Mouse (Mus musculus): ENCODE measurements at regions not wholly inside any gene's neighbourhood (a gene's known extent, or its start where the extent isn't known, plus 50 kb on each side); places are given as distances from the start of the nearest gene placed in this dataset.
A peak's percentile ranks its signal among the peaks of the same experiment; 100 is the strongest.

- no peak for DNase-seq (ENCODE audit: low spot score)
These were observed 175.6 kb downstream of the Rnf144b start for GRCm38 (mm10) chr13:47298010-47298409.

DNA sequence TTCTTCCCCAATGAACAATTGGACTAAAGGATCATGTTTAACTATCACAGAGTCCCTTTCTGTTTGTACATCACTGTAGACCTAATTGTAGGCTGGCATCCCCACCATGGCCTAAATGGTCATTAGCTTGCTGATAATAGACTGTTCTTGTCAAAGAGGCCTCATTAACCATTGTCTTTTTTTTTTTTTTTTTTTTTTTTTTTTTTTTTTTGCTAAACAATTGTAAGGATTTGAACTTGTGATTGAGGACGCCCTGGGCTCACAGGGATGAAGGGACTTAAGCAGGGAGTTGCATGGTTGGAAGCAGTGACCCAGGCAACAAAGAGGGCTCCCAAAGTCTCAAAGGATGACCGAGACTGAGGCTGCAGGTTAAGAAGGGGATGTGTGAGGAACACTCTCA is 178.0 kb downstream of the Rnf144b start:
- no peak for DNase-seq (ENCODE audit: low spot score)

GRCm38 (mm10) chr13:47301070-47301469 is 178.6 kb downstream of the Rnf144b start:
- no peak for DNase-seq (ENCODE audit: low spot score)

DNA sequence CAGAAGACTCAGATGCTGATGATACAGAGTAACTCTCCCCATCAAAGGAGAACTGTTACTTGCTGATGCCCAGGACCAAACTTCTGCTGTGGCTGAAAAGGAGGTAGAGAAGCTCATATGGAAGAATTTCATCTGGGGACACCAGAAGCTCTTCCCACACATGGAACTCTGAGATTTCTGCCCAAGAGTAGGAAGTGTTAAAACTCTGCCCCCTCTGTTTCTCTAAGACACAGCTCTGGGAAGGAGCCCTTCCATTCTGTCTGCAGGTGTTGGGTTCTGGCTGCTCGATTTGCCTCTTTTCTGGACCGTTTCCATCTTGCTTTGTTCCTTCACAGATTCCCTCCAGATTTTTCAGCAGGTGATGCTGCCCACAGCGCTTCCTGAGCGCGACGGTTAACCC is 187.0 kb downstream of the Rnf144b start:
- no peak for DNase-seq (ENCODE audit: low spot score)

DNA sequence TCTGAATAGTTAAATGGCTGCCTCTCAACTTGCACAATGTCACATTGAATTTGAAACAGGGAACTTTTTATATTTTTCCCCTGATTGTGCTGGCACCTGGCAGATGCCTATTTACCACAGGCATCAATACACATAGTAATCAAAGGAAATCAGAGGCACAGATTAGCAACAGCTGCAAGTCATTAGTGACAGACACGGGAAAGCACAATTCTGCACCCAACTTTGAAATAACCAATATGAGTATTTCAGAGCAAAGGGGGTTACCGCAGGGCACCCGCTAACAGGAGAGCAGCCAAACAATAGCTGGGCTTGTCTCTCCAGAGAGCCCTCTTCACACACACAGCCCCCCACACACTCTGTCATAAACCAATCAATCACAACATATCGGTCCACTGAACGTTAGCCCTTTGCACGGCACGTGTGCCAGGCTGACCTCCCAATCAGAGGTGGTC is 188.3 kb downstream of the Rnf144b start:
- DNase-seq (ENCODE audit: low spot score), result no peak

DNA sequence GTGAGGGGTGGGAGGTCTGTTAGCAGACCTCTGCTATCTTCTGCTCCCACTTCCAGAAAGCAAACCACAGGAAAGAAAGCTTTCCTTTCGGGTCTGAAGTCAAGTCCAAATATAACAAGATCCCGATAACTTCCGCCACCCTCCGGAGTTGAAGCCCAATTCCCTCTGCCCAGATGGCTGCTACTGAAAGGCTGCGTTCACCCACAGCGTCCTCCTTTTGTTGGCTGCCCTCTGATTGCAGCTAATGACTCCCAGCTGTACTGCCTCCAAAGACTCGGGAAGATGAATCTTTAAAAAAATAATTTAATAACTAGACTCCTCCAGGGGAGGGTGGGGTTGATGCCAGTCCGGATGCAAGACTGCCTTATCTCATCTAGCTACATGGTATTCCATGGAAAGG is 197.1 kb downstream of the Rnf144b start:
- DNase-seq (ENCODE audit: low spot score), result no peak

GRCm38 (mm10) chr13:47321876-47322275 is 199.4 kb downstream of the Rnf144b start:
- no peak for DNase-seq (ENCODE audit: low spot score)

DNA sequence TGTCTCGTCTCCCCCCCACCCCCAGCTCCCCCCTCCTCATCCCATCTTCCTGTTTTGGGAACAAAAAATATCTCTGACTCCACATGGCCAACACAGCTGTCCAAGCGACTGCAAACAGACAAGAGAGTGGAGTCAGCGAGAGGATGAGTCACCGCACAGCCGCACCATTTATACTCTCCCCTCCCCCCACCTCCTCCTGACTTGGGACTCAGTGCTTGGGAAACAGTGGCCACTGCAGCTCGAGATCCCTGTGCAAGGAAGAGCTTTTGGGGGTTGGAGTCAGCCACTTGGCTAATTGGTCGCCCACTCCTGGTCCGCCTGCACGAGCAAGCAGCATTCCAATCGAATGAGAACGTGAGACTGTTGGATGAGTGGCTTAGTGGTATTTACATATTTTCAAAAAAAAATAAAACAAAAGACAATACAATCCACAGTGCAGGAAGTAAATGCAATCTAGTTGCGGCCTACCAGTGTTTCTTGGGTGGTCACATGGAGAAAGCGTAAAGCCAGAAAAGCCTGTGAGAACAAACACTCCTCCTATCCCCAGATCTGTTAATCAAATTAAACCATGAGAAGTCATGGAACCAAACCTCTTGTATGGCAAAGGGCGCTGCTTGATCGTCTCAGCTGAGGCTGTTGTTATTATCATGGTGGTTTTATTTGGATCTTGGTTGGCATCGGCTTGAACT is 213.7 kb downstream of the Rnf144b start:
- no peak for DNase-seq (ENCODE audit: low spot score)

GRCm38 (mm10) chr13:47336865-47337441 is 214.5 kb downstream of the Rnf144b start:
- DNase-seq (ENCODE audit: low spot score), result no peak

GRCm38 (mm10) chr13:47339411-47339810 is 217.0 kb downstream of the Rnf144b start:
- no peak for DNase-seq (ENCODE audit: low spot score)

DNA sequence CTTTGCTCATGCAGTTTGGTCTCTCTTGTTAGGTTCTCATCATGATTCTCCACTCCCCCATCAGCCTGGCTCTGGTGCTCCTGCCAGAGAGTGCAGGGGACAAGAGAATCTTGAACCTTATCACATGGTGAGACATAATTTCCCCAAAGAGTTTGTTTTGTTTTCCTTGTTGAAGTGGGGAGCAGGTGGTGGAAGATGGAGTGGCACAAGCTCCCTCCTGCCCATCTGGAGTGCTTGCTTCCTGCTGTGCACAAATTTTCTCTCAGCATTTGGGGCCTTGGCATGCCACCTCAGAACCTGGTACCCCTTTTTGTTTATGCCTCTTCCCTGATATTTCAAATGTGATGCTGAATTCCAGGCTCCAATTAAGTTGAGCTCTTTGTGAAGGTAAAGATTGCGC is 219.9 kb downstream of the Rnf144b start:
- no peak for DNase-seq (ENCODE audit: low spot score)

DNA sequence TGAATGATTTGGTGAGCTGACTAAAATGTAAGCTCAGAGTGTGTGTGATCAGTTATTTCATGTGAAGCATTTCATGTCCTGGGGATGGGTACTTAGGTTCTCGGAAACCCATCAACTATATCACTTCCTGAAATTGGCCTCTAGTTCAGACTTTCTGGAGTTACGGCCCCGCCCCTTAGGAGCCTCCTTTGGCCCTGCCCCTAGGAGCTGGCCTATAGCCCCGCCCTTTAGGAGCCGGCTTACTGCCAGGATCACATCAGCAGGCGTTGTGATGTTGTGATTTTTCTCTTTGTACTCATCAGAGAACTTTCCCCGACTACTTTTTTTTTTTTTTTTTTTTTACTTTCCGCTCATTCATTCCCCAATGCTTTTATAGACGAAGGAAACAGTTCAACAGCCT is 223.1 kb downstream of the Rnf144b start:
- no peak for DNase-seq (ENCODE audit: low spot score)

DNA sequence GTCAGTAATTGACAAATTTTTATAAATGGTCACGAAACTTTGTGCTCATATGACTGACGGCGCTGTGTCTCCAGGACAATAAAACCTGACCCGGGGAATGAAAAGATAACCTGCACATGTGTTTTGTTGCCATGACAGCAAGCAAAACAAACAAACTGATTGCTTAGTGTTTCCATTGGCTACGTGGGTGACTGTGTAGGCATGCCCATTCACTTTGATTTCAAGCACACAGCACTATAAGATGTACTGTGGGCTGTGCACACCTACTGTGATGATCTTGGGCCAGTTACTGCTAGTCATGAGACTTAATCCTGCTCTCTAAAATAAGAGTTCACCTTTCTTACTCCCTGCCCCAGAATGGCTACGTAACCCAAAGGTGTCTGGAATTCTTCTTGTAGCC is 225.4 kb downstream of the Rnf144b start:
- no peak for DNase-seq (ENCODE audit: low spot score)

DNA sequence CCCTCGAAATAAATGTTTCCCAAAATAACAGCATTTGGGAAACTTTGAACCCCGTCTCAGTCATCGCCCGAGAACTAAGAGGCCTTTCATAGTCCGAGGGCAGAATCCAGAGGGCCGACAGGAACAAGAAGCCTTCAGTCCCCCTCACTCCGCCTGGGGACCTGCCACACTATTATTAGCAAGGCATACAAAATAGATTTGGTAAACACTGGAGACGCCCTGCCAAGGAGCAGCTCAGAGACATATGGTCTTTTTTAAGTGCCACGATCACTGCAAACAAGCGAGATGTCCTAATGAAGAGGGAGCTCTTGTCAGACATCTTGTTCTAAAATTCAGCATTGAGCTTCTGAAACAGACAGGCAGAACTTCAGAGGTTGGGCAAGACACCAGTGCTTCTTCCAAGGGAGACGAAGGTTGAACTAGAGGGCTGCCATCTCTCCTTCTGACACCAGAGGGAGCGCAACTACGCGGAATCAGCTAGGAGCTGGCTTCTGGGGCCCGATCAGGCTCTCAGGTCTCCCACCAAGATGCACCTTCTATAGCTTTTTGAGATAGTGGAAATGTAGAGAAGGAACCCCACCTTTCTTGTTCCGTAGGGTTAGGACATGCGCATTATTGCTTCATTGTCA is 226.2 kb downstream of the Rnf144b start:
- peak; percentile 34 for DNase-seq (ENCODE audit: low spot score)

DNA sequence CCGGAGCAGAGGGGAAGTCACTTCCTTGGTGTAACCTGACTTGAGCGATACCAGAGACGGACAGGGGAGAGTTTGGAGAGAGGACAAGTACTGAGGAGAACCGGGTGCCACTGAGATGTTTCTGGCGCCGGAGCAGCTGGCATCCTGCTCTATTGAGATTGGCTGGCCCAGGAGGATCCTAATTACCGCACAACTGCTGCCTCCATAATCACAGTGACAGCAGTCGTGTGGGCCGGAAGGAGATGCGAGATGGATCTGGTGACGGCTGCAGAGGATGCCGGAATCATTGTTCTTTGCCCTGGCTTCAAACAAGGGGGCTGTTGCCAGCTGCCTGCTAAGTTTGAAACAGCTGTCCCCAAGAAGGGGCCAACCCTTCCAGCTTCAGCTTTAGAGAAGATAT is 232.0 kb downstream of the Rnf144b start:
- no peak for DNase-seq (ENCODE audit: low spot score)

DNA sequence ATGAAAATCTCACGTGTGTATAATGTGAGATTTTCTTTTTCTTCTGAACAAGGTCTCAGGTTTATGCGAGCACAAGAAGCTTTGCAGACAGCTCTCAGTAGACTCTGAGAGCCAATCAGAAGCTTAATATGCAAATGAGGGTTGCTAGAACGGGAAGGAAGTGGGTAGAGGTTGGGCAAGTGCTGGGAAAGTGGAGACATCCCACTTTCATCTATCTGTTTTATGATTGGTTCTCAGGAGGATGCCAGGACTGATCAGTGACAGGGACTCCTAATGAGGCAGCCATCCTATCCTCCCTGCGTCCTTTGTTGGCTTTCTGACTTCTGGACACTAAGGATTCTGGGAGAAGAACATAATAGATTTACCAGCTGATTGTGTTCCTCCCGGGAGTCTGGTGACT is 232.7 kb downstream of the Rnf144b start:
- DNase-seq (ENCODE audit: low spot score), result no peak

DNA sequence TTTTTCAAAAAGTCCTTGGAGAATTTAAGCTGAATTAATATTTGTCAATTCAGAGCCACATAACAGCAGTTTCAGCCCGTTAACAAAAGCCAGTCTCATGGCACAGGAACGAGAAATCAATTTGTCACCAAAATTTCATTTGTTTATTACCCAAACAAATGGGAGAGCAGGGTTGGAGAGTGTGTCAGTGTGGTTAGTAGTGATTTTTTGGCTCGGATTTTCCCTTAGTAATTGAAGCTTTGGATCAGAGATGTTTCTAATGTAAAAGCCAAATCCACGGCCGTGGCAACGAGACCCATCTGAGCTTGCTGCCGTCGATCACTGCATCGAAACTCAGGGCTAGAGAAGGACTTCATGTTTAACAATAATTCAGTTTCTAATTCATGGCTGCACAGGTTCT is 236.5 kb downstream of the Rnf144b start:
- DNase-seq (ENCODE audit: low spot score), result no peak

DNA sequence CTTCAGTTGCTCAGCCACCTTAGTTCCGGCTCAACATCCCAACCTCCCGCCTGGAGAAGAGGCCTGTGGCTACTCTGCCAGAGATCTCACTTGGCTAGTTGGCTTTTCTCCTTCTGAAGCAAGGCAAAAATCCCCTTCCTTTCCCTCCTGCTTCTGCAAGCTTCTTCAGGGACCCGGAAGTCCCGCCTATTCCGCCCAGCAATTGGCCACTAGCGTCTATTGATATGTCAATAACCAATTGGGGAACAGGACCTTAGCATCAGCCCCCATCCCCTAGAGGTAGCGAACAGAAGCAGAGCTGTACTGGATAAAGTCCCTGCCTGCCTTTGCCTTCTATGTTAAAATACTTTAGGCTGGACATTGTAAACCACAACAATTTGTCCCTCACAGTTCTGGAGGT is 243.3 kb downstream of the Rnf144b start:
- DNase-seq (ENCODE audit: low spot score), result peak; percentile 69

DNA sequence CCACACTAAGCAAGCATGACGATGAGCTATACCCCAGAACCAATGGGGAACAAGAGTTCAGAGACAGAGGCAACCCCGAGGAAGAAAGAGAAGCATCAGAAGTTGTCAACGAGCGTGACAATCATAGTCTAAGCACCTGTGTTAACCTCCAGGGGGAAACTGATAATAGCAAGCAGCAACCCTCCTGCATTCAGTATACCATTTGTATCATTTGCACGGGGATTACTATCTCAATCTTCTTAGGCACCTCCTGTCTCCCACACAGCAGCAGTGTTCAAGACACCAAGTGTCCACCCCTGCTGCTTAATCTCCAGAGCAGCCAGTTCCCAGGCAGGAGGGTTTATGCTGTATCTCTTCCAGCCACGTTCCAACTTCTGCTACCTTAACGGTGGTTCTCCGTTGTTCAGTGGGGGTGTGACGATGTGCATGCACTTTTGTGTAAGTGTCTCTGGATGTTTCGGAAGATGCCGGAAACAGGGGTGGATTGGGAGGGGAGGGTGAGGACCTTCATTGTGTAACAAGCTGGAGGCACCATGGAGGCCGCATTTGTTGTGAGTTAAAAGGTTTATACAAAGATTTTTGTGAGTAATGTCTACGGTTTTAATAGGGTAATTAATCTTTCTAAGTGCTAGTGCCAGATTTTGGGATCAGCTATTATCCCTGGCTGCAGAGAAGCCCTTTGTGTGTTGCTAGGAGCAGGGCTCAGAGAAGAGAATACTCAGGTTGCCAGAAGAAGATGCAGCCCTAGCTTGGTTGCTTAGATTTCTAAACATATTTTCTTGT is 245.8 kb downstream of the Rnf144b start:
- DNase-seq (ENCODE audit: low spot score), result no peak

DNA sequence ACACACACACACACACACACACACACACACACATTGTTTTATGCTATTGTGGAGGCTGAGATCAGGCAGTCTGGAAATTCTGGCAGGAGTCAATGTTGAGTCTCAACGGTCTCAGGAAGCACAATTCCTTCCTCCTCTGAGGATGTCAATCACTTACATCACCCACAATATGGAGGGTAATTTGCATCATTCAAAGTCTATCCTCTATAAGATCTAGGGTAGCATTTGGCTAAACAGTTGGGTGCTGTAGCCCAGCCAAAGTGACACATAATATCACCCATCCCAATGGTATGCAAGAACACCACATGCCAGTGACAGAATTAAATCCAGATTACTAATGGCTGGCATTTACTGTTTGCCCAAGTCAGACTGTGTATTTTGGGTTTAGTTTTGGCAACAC is 252.1 kb downstream of the Rnf144b start:
- no peak for DNase-seq (ENCODE audit: low spot score)

- no peak for DNase-seq (ENCODE audit: low spot score)
These were observed 268.6 kb downstream of the Rnf144b start for GRCm38 (mm10) chr13:47391023-47391422.

- no peak for DNase-seq (ENCODE audit: low spot score)
These were observed 275.4 kb downstream of the Rnf144b start for GRCm38 (mm10) chr13:47397726-47398350.

Data from testis, postnatal 14 days (tissue).